Mouse (Mus musculus) cerebellum, adult 2 months (tissue): Measurements from ENCODE around the gene Rad51b. TPM values are rescaled to one million over a fixed set of nuclear protein-coding genes. Genes with fewer than 3 reads are reported as not detected.

ENCODE experiments used
- DNase-seq, 2 experiments: peaks; one replicate each; pipeline ENCODE4 v3.0.0; 2021
- H3K27ac ChIP-seq: fragments of 200-500 bp; 2 replicates; pipeline ENCODE4 v1.5.1; 2012; ENCODE audit warnings: low read length, control low read depth, inconsistent platforms; ENCODE audit not compliant: insufficient read depth
- H3K27me3 ChIP-seq: fragments of 200-500 bp; 2 replicates; pipeline ENCODE4 v1.6.1; 2012; ENCODE audit warnings: inconsistent platforms, mild to moderate bottlenecking, low read length, moderate library complexity; ENCODE audit not compliant: control insufficient read depth, insufficient read depth
- H3K4me1 ChIP-seq: fragments of 200-500 bp; 2 replicates; pipeline ENCODE4 v1.6.1; 2011; ENCODE audit warnings: low read length; ENCODE audit not compliant: control insufficient read depth, insufficient read depth
- H3K4me3 ChIP-seq: fragments of 200-500 bp; replicated peaks from 2 replicates; pipeline ENCODE3; 2011; ENCODE audit warnings: mild to moderate bottlenecking, low read depth, low read length, control low read depth; ENCODE audit not compliant: insufficient read depth
- CTCF ChIP-seq: fragments of 200-500 bp; IDR thresholded peaks from 2 replicates; pipeline ENCODE4 v1.5.1; 2011; ENCODE audit warnings: low read depth, mild to moderate bottlenecking, control low read depth, low read length, moderate library complexity, borderline replicate concordance; ENCODE audit not compliant: insufficient read depth
- POLR2A ChIP-seq: fragments of 200-500 bp; IDR thresholded peaks from 2 replicates; pipeline ENCODE4 v1.6.1; 2011; ENCODE audit warnings: low read length, control low read depth, borderline replicate concordance; ENCODE audit not compliant: insufficient read depth
- WGBS: fragments of 180-500 bp; shearing (Covaris S2); methylation state at CpG from one replicate; pipeline ENCODE4 v1.1.7; 2018; 5-methylcytosine and 5-hydroxymethylcytosine counted together
- polyA plus RNA-seq: library from polyadenylated mRNA; depleted of rRNA; stranded (reverse); fragments of >200 nt; gene quantifications from 2 replicates; pipeline ENCODE4 v1.2.3, GENCODE M21; 2012

The Rad51b gene
- polyA plus RNA-seq, 1 experiment: 0.23 TPM

DNA sequence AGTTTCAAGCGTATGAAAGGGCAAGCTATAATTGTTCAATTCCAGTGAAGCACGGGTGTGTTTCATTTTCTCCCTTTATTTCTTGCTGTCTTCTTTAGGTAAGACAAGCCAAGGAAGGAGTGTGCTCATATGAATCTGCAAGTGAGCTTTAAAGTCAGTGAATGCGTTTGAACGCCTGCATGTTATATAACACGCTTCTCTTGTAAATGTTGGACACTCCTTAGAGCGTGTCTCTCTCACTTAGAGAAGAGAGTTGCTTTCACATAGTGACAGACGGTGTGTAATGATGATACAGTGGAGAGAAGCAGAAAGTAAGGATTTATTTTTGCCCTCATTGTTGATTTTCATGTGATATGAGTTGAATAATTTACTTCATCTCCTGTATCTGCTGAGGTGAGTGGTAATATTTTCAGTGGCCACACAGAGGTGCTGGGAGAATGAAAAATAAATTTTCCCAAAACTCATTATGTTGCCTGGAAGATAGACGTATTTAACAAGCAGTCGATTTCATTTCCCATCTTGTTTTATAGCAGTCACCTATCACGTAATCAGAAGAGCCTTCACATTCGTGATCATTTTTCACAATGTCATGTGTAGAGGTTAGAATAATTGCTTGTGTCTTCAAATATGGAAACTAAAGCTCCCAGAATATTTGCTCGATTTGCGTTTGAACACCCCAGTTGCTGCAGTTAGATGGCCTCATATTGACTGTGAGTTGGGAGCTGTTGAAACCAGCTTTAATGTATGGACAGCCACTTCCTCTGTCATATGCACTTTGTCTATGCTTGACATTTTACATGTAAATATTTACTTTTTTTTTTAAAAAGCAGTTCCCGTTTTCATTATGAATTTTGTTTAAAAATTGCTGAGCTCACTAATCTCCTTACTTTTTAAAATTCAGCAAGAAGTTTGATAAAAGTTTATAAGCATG lies 228.1 kb downstream of the Rad51b start:
- Histone ChIP-seq H3K27ac (no peak overlapping the region), H3K4me1 (no peaks in the 10 kb centered on the region), H3K27me3 (no peaks in the 10 kb centered on the region; the same call in 1 of the 2 replicates), H3K4me3 (no peak overlapping the region)
- WGBS: 73% methylated on average over 14 of the region's 14 CpGs
- TF ChIP-seq CTCF (no peak), POLR2A (no peak)
- no peak for DNase-seq

DNA sequence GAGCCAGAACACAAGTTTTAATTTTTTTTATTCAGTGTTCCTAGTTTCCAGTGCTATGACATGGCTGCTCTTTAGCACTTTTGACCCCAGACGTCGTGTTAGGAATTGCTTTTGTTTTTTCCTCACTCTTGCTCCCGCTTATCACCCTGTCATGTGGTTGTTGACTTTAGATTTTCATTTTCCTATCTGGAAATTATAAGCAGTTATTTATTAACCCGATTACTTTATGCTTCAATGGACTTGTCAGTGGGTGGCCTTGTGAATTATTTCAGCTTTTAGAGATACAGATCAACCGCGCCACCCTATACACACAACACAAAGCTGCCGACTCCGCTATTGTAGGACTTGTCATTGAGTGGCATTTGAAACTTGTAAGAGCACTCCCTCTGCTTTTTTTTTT lies 228.8 kb downstream of the Rad51b start:
- TF ChIP-seq CTCF (no peak), POLR2A (no peak)
- Histone ChIP-seq H3K4me3 (no peak overlapping the region), H3K4me1 (no peaks in the 10 kb centered on the region), H3K27me3 (no peaks in the 10 kb centered on the region; the same call in 1 of the 2 replicates), H3K27ac (no peak overlapping the region)
- no peak for DNase-seq
- 59% methylated on average over 8 of the region's 8 CpGs for WGBS

DNA sequence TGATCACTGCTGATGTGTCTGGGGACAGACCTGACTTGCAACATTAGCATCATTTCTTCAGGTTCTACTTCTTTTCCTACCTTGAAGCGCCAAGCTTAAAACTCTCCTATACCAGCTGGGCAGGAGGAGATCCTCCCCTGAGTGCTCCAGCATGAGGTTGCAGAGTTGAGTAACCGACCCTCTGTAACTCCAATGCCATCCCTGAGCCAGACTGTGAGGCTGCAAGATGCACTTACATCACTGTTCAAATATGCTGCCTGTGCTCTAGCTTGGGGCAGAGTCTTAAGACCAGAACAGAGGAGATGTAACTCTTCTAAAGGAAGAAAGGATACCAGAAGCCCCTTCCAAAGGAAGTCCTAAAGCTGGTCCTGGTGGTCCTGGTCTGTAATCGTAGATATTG lies 230.1 kb downstream of the Rad51b start:
- no peak for TF ChIP-seq CTCF
- no peak for TF ChIP-seq POLR2A
- no peaks in the 10 kb centered on the region; the same call in 1 of the 2 replicates for H3K27me3 ChIP-seq
- no peaks in the 10 kb centered on the region for H3K4me1 ChIP-seq
- H3K27ac ChIP-seq: no peak overlapping the region
- no peak overlapping the region for H3K4me3 ChIP-seq
- WGBS: 74% methylated on average over 3 of the region's 3 CpGs
- no peak for DNase-seq

DNA sequence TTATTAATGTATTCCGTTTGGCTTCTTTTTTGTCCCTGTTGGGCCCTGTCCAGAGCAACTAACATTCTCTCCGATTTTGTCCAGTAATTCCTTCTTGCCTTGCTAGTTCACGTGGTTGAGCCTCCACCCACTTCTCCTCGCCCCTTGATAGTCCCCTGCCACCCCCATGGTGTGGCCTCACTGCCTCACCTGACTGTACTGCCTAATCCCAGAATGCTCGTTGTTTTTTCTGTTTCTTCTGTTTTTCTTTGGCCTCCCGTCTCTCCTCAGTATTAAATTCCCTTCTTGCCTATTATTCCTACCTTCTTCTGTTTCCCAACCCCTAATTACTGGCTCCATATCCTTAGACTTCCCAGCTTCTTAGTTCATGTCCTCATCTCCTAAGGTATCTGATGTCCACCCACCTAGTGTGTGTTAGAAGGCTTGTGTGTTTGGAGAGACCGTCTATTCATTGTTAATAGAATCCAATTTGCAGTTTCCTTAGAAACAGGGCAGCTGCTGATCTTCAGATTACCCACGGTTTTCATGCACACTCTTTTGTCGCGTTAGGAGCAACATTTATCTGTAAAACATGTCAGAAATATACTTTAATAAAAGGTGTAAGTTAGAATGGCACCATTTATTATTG lies 233.3 kb downstream of the Rad51b start:
- no peaks in the 10 kb centered on the region for H3K4me1 ChIP-seq
- no peak for DNase-seq
- H3K27ac ChIP-seq: no peak overlapping the region
- no peaks in the 10 kb centered on the region; the same call in 1 of the 2 replicates for H3K27me3 ChIP-seq
- H3K4me3 ChIP-seq: no peak overlapping the region
- 48% methylated on average over 10 of the region's 10 CpGs for WGBS
- TF ChIP-seq POLR2A: no peak
- TF ChIP-seq CTCF: no peak

DNA sequence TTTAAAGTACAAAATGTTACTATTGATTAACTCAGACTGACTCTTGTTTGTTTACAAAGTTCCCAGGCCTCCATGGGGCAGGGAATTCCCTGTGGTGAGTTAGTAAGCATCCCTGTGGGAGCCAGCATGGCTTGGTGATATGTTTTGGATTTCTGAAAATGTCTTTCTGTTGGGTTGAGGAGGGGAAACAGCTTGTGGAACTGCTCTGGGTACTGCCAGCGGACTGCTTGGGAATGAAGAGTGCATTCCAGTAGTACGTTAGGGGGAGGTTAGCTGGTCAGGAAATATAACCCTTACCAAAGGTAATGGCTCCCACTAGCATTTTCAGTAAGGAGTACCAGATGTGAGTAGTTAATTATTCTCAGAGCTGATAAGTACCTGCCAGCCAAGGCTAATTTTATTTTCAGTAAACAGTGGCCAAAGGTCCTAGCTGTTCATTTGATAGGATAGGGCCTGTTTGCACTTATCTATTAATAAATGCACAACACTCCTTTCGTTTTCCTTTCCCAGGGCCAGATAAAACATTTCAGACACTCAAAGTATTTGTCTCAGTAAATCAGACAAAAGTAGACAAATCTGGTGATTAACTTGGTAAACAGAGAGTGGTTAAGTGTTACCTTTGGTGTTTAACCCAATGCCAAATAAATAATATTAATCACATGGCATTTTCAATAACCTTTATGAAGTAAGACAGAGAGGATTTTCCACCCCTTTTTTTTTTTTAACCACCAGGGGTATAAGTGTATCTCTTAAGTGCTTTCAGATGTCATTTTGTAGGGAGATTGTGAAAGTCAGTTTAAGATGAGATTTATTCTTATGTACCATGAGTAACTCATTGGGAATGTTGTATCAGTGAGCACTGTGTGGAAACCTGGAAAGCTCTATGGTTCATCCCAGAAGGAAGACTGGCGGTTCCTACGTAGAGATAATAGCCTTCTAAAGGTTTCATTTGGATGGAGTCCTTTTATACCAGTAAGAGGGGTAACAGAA lies 235.0 kb downstream of the Rad51b start:
- Histone ChIP-seq H3K27ac (no peak overlapping the region), H3K4me1 (no peaks in the 10 kb centered on the region), H3K4me3 (no peak overlapping the region), H3K27me3 (no peaks in the 10 kb centered on the region; the same call in 1 of the 2 replicates)
- no peak for TF ChIP-seq CTCF
- TF ChIP-seq POLR2A: no peak
- 93% methylated on average over 5 of the region's 5 CpGs for WGBS
- no peak for DNase-seq

DNA sequence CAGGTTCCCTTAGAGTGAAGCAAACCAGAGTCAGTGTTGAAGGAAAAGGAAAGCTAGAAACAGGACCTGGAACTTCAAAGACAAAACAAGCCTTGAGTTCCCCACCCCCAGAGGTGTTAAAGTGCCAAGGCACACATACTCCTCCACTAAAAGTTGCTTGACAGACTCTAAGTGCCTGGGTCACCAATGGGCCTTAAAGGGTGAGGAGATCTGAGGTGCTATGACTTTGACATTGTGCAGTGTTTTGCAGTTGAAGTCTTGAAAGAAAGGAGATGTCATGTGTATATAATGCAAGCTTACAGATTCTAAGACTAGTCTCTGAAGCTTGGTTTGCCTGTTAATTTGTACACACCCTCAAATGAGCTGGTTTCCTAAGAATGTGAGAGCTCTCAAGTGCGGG lies 237.7 kb downstream of the Rad51b start:
- Histone ChIP-seq H3K4me3 (no peak overlapping the region), H3K27me3 (no peaks in the 10 kb centered on the region; the same call in 1 of the 2 replicates), H3K4me1 (no peaks in the 10 kb centered on the region), H3K27ac (no peak overlapping the region)
- DNase-seq: no peak
- TF ChIP-seq CTCF (no peak), POLR2A (no peak)
- 98% methylated on average over 1 of the region's 1 CpGs for WGBS
